Mouse (Mus musculus) left cerebral cortex, postnatal 10 days (tissue): ENCODE results near the gene Prss22. TPM values are rescaled to one million over a fixed set of nuclear protein-coding genes. Genes with fewer than 3 reads are reported as not detected.
A peak's percentile ranks its signal among the peaks of the same experiment; 100 is the strongest.
"Not testable (repeated sequence)": the region's sequence is repeated elsewhere in the genome, so short reads cannot be mapped to it uniquely, and the experiment has no call there.

ENCODE experiments used
- DNase-seq, 2 experiments: peaks; one replicate each; pipeline ENCODE4 v3.0.0; 2021 to 2022; ENCODE audit warnings: low spot score in 2 of 2, mixed read lengths in 1 of 2; ENCODE audit errors: extremely low spot score in 1 of 2
- intact Hi-C: fragments of 180-260 bp; cut with DNase I; formaldehyde crosslinking; loops from one replicate; pipeline ENCODE4 v1.15.1; 2025
- microRNA-seq: library from miRNA; unstranded; fragments of <30 nt; microRNA quantifications from one replicate; pipeline ENCODE4 v1.2.0, GENCODE M21; 2022
- total RNA-seq, 2 experiments: library from RNA; stranded (reverse); gene quantifications; 2 replicates each; pipeline ENCODE4 v1.2.3; 2021

The Prss22 gene
- total RNA-seq, 2 experiments from 2014 or later = 0.53 to 0.69 TPM

GRCm38 (mm10) chr17:23961573-23962122 lies 36.3 kb downstream of the Prss22 start:
- DNase-seq = no peak
- intact Hi-C loops = loop anchor here (5.0 kb wide), 3 partner anchors 89 to 184 kb away; no protein-coding TSS in a partner anchor

- intact Hi-C loops = loop anchor here (5.0 kb wide), 3 partner anchors 88 to 183 kb away; no protein-coding TSS in a partner anchor
- peak; percentile 80 for DNase-seq
Measured at GRCm38 (mm10) chr17:23960084-23960738, 37.7 kb downstream of the Prss22 start.

GRCm38 (mm10) chr17:23955174-23955573 lies 42.7 kb downstream of the Prss22 start, which contains the start of gene Sbpl:
Gene Sbpl, minus strand, starts transcription at chr17:23955274.
- no peak for DNase-seq
- intact Hi-C loops = no loop called here

- intact Hi-C loops, DNase-seq: not testable (repeated sequence)
Measured at GRCm38 (mm10) chr17:23950828-23951227, 47.1 kb downstream of the Prss22 start.

GRCm38 (mm10) chr17:23949068-23949467 lies 48.8 kb downstream of the Prss22 start:
- intact Hi-C loops = no loop called here

GRCm38 (mm10) chr17:23947486-23947885 lies 50.4 kb downstream of the Prss22 start:
- DNase-seq, intact Hi-C loops: not testable (repeated sequence)

More at GRCm38 (mm10) chr17:23949068-23949467, 48.8 kb downstream of the Prss22 start:
- no peak for DNase-seq

Small RNA genes within 50 kb of the gene (microRNA-seq; reads per million reads assigned to microRNA genes)
- not detected for gene Gm27700

Other genes with a start within 250 kb of the Prss22 start
- gene Flywch1, start 226.5 kb downstream of the Prss22 start, total RNA-seq = 100 to 1,000 TPM; 125 to 133 TPM
- 10 to 100 TPM; 26.9 to 32.1 TPM for gene Flywch2, start 212.0 kb downstream of the Prss22 start, total RNA-seq
- gene Srrm2, start 207.6 kb downstream of the Prss22 start, total RNA-seq = 100 to 1,000 TPM; 555 to 572 TPM
- gene Elob, start 169.0 kb downstream of the Prss22 start, total RNA-seq = 100 to 1,000 TPM; 389 to 390 TPM
- not detected for gene Prss33, start 162.0 kb downstream of the Prss22 start, total RNA-seq
- not detected for gene Prss32, start 154.2 kb downstream of the Prss22 start, total RNA-seq
- gene Prss41, start 153.9 kb downstream of the Prss22 start, total RNA-seq = 1 to 10 TPM; 1.9 to 2.8 TPM
- not detected for gene Prss21, start 130.0 kb downstream of the Prss22 start, total RNA-seq
- gene Dcpp1, start 117.2 kb downstream of the Prss22 start, total RNA-seq = not detected
- not detected for gene Dcpp2, start 117.2 kb downstream of the Prss22 start, total RNA-seq
- not detected for gene Dcpp3, start 80.6 kb downstream of the Prss22 start, total RNA-seq
- gene Sbp, start 56.4 kb downstream of the Prss22 start, total RNA-seq = not detected
- gene Sbpl, start 42.8 kb downstream of the Prss22 start, total RNA-seq = not detected
- under 1 TPM in 1 of 2 experiments, not detected in 1; 0.30 TPM for gene Prss30, start 17.5 kb downstream of the Prss22 start, total RNA-seq
- not detected for gene Prss27, start 40.0 kb upstream of the Prss22 start, total RNA-seq
- 10 to 100 TPM; 51.9 to 56.8 TPM for gene Kctd5, start 75.4 kb upstream of the Prss22 start, total RNA-seq
- gene Pdpk1, start 152.8 kb upstream of the Prss22 start, total RNA-seq = 10 to 100 TPM; 75.3 to 81.9 TPM
- gene Amdhd2, start 165.7 kb upstream of the Prss22 start, total RNA-seq = 10 to 100 TPM; 33.3 to 36.0 TPM
- gene Atp6v0c, start 171.6 kb upstream of the Prss22 start, total RNA-seq = 1,000 to 10,000 TPM; 1,322 to 1,387 TPM
- 10 to 100 TPM; 70.4 to 74.8 TPM for gene Tbc1d24, start 207.5 kb upstream of the Prss22 start, total RNA-seq
- gene Ntn3, start 211.4 kb upstream of the Prss22 start, total RNA-seq = 10 to 100 TPM; 13.1 to 14.4 TPM
- 10 to 100 TPM in 1 of 2 experiments, 1 to 10 TPM in 1; 8.9 to 10.4 TPM for gene Tedc2, start 222.8 kb upstream of the Prss22 start, total RNA-seq